Mouse (Mus musculus) spleen, postnatal 0 days (tissue): ENCODE results near the gene Tmod2. TPM values are rescaled to one million over a fixed set of nuclear protein-coding genes. Genes with fewer than 3 reads are reported as not detected.

Source experiments
- polyA plus RNA-seq: library from polyadenylated mRNA; unstranded; fragments of >200 nt; fragmentation: Nextera tagmentation; extraction: Ambion mirVana; gene quantifications from 2 replicates; pipeline ENCODE4 v1.2.1, GENCODE M21; 2015

Tmod2 gene
- 1.0 and 1.5 TPM in 2 replicates for polyA plus RNA-seq

GRCm38 (mm10) chr9:75610571-75611493 is at the start of gene Tmod2:
TSS of gene Tmod2 (minus strand) at chr9:75611325.

DNA sequence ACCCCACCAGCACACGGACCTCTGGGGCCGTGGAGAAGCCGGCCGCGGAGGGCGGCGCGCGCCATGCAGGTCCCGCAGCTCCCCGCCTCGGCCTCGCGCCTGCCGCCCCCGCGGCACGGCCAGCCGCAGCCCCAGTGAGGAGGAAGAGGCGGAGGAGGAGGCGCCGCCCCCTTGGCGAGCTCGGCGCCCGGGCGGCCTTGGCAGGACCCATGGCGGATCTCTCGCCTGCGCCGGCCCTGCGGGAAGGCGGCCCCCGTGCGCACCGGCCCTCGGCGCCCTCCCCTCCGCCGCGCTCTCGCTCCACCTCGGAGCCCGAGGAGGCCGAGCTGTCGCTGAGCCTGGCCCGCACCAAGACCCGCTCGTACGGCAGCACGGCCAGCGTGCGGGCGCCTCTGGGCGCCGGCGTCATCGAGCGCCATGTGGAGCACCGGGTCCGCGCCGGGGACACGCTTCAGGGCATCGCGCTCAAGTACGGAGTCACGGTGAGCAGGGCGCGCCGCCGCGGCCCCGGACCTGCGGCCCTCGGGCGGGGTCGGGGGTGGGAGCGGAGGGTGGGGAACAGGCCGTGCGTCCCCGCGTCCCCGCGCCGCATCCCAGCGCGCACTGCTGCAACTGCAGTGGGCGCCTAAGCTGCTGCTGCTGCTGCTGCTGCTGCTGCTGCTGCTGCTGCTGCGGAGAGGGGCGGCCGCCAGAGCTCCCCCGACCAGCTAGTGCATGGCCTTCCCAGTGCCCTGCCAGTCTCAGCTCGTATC is 14.6 kb upstream of the Tmod2 start, which contains the start of gene Lysmd2:
Gene Lysmd2, plus strand, starts transcription at position 186 of the 752 bp plus-strand sequence.

GRCm38 (mm10) chr9:75559512-75560012 is 51.6 kb downstream of the Tmod2 start, which contains the start of gene Tmod3:
TSS of gene Tmod3 (minus strand) at chr9:75559657.

Other genes with a start within 250 kb of the Tmod2 start
- gene Mapk6, start 201.3 kb downstream of the Tmod2 start, polyA plus RNA-seq, result 13.6 and 17.1 TPM in 2 replicates
- 17.2 and 17.7 TPM in 2 replicates for gene Leo1, start 169.8 kb downstream of the Tmod2 start, polyA plus RNA-seq
- gene Tmod3, start 51.7 kb downstream of the Tmod2 start, polyA plus RNA-seq, result 53.6 and 61.1 TPM in 2 replicates
- 6.8 and 7.4 TPM in 2 replicates for gene Lysmd2, start 14.4 kb upstream of the Tmod2 start, polyA plus RNA-seq
- gene Scg3, start 72.7 kb upstream of the Tmod2 start, polyA plus RNA-seq, result 0.10 and 0.15 TPM in 2 replicates
- not detected in 2 replicates for gene Bmp5, start 164.0 kb upstream of the Tmod2 start, polyA plus RNA-seq